ENCODE assay signal across 9 mouse cellular contexts in the genomic region with DNA sequence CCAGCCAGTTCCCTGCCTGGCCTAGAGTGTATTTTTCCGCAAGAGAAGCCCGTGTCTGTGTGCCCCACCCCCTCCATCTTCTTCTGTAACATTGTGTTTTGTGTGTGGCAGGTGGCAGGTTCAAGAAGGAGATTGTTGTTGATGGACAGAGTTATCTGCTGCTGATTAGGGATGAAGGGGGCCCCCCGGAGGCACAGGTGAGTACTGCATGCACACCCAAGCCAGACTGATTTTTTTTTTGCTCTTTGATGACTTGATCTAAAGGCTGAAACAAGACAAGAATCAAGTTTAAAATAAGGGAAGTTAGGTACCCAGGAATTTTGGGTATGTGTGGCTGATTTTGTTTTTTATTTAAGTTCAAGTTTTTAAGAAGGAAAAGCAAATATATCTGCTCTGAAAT.
DNase-seq lines count a peak whose midpoint lies in the region; ATAC-seq lines count a peak whose summit lies in the region.
"Had no signal": no experiment of that assay in that cellular context is flagged by ENCODE, and none has a peak within 500 bp of the region (broad histone marks: within the 10 kb centered on the region; RNA-seq: fewer than 3 reads in every experiment).

No protein-coding gene starts in this region.

- H3K36me3 ChIP-seq in hindbrain, embryonic 15.5 days: 0 out of 2 replicates have a peak, but pooled peaks cover 3% of the 10 kb centered on the region
- no peaks in the 10 kb centered on the region for H3K36me3 ChIP-seq in heart, embryonic 11.5 days (ENCODE audit: control insufficient read depth, insufficient read depth, low read length)

- peaks cover 7% of the 10 kb centered on the region; the same call in 1 of the 2 replicates for H3K4me1 ChIP-seq in hindbrain, embryonic 15.5 days (replicated peaks)
- peaks cover 27% of the 10 kb centered on the region for H3K4me1 ChIP-seq in heart, embryonic 11.5 days (ENCODE audit: control insufficient read depth, insufficient read depth, low read length)

- 47% methylated on average over 3 of the region's 3 CpGs for WGBS in hindbrain, embryonic 15.5 days
- 46% methylated on average over 3 of the region's 3 CpGs for WGBS in heart, embryonic 11.5 days (ENCODE audit: insufficient replicate concordance)

- H3K27me3 ChIP-seq in hindbrain, embryonic 15.5 days: no peaks in the 10 kb centered on the region
- H3K27me3 ChIP-seq in heart, embryonic 11.5 days (ENCODE audit: control insufficient read depth, insufficient read depth, low read length): no peaks in the 10 kb centered on the region
- H3K27me3 ChIP-seq: limb, embryonic 13.5 days had no signal

- no peak overlapping the region for H3K4me2 ChIP-seq in hindbrain, embryonic 15.5 days
- H3K4me2 ChIP-seq in heart, embryonic 11.5 days: no peak overlapping the region
- H3K4me2 ChIP-seq: limb, embryonic 13.5 days had no signal

- H3K9ac ChIP-seq in hindbrain, embryonic 15.5 days: no peak overlapping the region
- H3K9ac ChIP-seq in heart, embryonic 11.5 days (ENCODE audit: low read depth, low read length): no peak overlapping the region
- H3K9ac ChIP-seq: limb, embryonic 13.5 days had no signal

- H3K4me3 ChIP-seq in hindbrain, embryonic 15.5 days: no peak overlapping the region
- H3K4me3 ChIP-seq in heart, embryonic 11.5 days (ENCODE audit: low read depth, low read length): no peak overlapping the region
- H3K4me3 ChIP-seq: limb, embryonic 13.5 days had no signal

- ATAC-seq in hindbrain, embryonic 15.5 days (ENCODE audit: low FRiP score, low read depth): no peak
- ATAC-seq in heart, embryonic 11.5 days (replicated peaks; ENCODE audit: insufficient number of reproducible peaks, low FRiP score, low TSS enrichment): no peak

- H3K27ac ChIP-seq in hindbrain, embryonic 15.5 days (replicated peaks): 0 out of 2 replicates have a peak overlapping the region, but pooled peaks have one; percentile 14
- H3K27ac ChIP-seq in heart, embryonic 11.5 days (ENCODE audit: low read depth, low read length): no peak overlapping the region

- H3K9me3 ChIP-seq in hindbrain, embryonic 15.5 days: no peaks in the 10 kb centered on the region
- H3K9me3 ChIP-seq in heart, embryonic 11.5 days (replicated peaks; ENCODE audit: control insufficient read depth, low read length): no peaks in the 10 kb centered on the region
- H3K9me3 ChIP-seq: limb, embryonic 13.5 days had no signal

- DNase-seq in heart, postnatal 4 days: peak; percentile 42
- DNase-seq in heart, adult 8-10 months (ENCODE audit: low spot score): no peak
- DNase-seq in thymus, postnatal 4 days: peak; percentile 33
- no peak for DNase-seq in thymus, postnatal 10 days (ENCODE audit: low spot score in 2 of 2)
- peak; percentile 35 for DNase-seq in retina, postnatal 1 day
- DNase-seq in urinary bladder, postnatal 25 days (ENCODE audit: low spot score): no peak

Comparison
In these comparisons a context has a peak if more than half of its experiments do, and no peak if none do; other contexts are left out.
1. DNase-seq: peak in heart, postnatal 4 days (single experiment), thymus, postnatal 4 days (single experiment) and retina, postnatal 1 day (single experiment); none in heart, adult 8-10 months (single experiment), thymus, postnatal 10 days (0 of 2) and urinary bladder, postnatal 25 days (single experiment).